Mouse (Mus musculus) spleen, embryonic (tissue): ENCODE results near the gene Twnk.

ENCODE experiments used
- CTCF ChIA-PET: fragments of 350-600 bp; sonication (Branson Sonifier 250); formaldehyde crosslinking; loops from one replicate; lab custom pipeline; 2022; lab: Charles Lee

Gene Twnk

DNA sequence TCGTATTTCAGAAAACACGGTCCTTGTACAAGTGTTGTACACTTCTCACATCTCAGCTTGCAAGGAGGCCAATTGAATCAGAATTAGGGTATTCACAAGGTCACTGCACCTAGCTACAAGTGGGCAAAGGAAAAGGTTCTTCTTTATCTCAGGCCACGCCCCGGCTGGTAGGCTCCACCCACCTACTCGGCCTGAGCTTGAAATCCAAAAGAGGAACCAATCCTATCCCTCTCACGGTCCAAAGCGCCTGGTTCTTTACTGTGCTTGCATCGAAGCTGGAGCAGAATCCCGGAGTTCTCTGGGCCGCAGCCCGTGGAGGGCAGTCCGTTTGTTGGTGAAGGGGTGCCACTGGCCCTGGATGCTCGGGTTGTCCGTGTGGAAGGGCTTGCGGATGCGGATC lies at the start of gene Twnk:
Gene Twnk, plus strand, starts transcription at position 220 of the 400 bp plus-strand sequence.
- CTCF ChIA-PET: interaction anchor here (0.6 to 1.2 kb wide), 5 partner anchors 26 to 74 kb away, joined by 3 read pairs; partner anchors contain the start of gene Kazald1

DNA sequence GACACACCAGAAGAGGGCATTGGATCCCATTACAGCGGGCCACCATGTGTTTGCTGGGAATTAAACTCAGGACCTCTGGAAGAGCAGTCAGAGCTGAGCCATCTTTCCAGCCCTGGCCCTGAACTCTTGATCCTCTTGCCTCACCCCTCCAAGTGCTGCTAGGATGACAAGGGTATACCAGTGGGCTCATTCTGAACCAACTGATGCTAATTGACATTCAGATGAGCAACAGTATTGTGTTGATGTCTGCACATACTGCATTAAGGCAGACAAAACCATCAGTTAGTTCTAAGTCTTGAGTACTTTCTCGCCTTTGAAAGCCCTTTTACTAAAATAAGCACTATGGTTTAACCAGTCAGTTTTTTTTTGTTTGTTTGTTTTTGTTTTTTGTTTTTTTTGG lies 45.8 kb upstream of the Twnk start:
- CTCF ChIA-PET: no interaction called here

DNA sequence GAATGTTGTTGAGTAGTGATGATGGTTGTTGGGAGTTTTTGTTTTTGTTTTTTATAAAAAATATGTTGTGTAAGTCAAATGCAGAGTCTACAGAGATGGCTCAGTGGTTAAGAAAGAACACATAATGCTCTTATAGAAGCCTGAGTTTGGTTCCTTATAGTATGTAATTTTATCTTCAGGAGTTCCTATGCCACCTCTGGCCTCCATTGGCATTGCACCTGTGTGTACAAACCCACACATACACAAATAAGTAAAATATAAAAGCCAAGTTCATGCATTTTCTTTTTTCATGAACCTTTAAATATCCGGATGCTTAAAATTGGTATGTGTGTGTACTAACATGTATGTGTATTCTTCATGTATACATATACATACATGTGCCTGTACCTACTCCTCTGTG lies 39.5 kb upstream of the Twnk start:
- CTCF ChIA-PET: no interaction called here

DNA sequence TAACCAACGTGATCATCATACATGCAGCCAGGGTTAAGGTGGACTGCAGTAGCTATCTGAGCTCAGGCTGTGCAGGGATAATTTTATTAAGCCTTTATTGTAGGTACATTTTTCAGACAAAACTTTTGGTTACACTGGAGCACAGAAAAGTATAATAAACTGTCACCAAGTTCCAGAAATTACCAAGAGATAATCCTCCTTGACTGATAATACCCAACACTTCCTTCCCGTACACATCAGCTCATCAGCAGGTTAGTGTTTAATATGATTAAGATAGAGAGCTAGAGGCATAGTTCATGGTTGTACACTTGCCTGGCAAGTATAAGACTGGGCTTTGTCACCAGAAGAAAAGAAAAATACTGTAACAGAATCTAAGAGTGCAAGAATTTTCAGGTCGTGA lies 37.1 kb upstream of the Twnk start:
- CTCF ChIA-PET: no interaction called here

DNA sequence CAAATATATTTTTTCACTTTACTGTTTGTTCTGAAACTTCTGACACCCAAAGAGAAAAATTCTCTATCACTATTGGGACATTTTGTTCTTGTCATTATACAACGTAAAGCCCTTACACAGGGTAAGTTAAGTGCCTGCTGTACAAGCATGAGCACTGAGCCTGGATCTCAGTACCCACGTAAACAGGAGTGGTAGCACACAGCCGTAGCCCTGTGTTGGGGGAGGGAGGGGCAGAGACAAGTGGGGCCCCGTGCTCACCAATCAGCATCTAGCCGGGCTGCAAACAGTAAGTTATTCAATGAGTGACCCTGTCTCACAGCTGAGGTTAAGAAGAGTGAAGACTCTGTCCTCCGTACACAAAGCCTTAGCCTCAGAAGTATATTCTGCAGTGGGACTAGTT lies 28.8 kb upstream of the Twnk start:
- CTCF ChIA-PET: no interaction called here

DNA sequence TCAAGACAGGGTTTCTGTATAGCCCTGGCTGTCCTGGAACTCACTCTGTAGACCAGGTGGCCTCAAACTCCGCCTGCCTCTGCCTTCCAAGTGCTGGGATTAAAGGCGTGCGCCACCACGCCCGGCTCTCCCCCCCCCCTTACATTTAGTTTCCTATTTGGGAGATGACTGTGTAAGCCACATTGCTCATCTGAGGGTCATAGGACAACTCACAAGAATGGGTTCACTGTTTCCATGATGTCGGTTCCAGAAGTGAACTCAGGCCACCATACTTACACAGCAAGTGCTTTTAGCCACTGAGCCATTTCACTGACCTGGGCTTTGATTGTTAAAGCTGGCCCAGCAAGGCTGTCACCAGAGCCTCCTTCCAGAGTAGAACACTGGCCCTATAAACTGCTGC lies 28.3 kb upstream of the Twnk start:
- CTCF ChIA-PET: interaction anchor here (0.5 kb wide), 1 partner anchor 133 kb away, joined by 3 read pairs; no protein-coding TSS in a partner anchor

DNA sequence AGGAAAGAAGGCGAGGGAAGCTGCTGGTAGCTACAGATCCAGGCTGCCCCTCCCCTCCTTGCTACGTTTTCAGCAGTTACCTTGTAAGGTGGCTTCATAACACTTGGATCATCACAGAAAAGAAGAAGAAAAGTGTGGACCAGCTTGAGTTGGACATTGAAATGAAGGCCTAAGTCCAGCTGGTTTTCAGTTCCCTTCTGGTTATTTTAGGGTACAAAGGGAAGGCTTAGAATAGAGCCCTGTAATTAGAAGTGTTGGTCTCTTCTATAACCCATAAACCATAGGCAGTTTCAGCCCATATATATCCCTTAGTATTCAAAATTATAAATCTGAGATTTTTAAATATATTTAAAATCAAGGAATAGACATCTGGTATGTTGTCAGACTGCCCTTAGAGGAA lies 24.7 kb upstream of the Twnk start:
- CTCF ChIA-PET: no interaction called here

DNA sequence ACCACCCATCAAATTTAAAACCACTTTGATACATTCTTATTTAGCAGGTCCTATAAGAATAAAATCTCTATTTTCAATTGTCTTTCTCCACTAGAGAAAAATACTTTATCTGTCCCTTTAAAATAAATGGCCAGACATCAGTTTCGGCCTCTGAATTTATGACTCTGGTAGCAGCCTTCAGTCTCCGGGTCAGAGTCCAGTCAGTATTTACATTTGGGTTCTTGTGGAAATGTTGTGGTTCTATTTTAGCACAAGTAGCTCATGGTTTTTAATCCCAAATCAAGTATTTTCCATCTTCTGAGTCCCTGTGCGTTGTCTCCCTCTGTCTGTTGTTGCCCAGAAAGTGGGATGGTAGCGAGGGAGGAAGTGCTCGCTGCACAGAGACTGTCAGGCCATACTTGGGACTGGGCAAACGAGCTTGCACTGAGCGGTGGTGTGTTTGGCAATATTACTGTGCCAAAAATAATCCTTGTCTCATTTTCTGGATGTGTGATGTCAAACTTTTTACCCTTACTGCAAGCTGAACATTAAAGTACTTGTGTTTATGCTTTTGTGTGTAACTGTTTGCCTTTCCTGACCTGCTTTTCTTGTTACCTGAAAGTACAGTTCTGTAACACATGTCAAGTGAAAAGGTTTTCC lies 22.9 kb upstream of the Twnk start:
- CTCF ChIA-PET: no interaction called here

DNA sequence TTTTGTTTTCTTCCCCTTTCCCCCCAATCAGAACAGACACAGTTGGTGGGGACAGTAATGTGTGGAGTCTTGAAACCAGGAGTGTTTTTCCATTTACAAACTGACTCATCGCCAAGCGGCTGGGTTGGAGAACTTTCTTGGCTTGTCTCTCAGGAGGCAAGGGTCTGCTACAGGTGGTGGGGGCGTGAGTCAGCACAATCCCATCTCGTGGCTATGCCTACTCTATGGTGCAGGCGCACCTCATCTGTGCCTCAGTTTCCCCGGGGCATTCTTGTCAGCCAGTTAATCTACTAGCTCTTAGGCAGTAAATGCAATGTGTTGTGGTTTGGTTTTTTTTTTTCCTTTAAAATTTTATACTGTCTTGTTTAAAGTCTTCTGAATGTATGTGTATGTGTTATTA lies 22.1 kb upstream of the Twnk start:
- CTCF ChIA-PET: interaction anchor here (0.6 kb wide), 1 partner anchor 727 kb away, joined by 6 read pairs; no protein-coding TSS in a partner anchor

DNA sequence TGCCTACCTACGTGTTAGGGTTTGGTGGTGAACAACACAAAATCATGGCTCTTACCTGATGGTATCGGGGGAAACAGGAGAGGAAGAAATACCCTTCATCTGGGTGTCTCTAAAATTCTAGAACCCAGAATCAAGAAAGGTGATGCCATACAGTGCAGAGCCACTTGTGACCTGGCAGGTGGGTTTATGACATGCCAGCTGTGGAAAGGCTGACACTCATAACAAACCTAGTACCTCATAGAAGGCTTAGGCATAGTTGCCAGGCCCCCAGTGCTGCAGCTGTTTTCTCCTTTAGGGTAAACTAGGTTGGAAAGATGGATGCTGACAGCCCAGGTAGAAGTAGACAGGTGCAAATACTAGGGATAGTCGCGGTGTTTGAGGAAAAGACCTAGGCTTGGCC lies 21.0 kb upstream of the Twnk start:
- CTCF ChIA-PET: no interaction called here

DNA sequence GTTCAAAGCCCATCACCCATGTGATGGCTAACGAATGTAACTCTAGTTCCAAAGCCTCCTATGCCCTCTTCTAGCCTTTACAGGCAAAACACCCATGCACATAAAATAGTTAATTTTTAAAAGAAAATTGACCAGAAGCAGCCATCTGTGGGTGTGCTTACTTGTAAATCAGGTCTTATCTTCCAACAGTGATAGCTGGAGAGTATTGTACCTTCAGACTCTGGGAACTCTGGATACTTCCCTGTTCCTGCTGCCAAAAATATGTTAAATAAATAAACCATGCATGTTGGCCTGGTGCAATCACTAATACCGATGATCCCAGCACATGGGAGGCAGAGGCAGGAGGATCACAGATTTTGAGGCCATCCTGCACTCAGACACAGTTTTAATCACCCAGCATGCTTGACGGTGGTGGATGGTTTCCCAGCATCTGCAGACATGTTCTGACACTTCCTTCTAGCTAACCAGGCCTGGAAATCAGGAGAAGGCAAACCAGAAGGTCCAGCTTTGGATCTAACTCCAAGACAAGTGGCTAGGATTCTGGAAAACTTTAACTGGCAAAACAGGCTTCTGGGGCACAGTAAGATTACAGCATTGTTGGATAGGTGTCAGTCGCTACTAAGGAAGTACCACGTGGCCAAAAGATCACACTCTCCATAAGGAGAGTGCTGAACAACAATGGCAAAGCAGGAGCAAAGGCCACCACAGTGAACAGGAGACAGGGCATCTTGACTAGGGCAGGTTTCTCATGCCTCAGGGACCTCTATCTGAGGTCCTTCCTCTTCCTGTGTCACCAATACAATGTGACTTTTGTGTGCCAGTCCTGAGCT lies 20.1 kb upstream of the Twnk start:
- CTCF ChIA-PET: no interaction called here

DNA sequence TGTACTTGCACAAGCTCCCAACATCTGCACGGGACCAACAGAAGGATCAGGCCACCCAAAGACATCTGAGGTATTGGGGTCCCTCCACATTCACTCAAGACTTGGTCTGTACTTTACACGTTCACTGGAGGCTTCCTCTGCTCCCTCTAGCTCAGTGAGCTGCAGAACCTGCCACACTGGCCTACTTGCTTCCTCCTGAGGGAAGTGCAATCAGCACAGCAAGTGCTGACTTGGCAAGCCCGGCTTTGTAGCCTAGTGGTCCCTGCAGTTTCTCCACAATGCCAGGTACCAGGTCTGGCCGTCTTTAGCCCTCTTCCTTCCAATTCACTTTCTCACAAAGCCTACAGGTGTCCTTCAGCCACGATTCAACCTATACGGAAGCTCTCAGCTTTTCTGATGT lies 18.5 kb upstream of the Twnk start:
- CTCF ChIA-PET: no interaction called here

DNA sequence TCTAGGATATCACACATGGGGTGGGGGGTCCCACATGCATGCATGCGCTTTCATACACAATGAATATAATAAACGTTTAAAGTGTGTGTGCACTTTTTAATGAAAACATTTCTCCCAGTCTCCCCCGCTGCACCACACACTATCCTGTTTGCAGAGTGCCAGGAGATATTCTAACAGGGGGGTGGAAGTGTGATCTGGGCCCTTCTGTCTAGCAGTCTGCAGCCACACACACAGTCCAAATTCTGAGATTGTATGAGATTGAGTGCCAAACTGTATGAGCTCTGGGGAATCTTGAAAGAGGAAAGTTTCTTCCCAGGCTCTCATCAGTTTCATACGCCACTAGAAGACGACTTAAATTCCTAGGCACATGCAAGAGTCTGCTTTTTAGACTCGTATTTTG lies 17.6 kb upstream of the Twnk start:
- CTCF ChIA-PET: no interaction called here

DNA sequence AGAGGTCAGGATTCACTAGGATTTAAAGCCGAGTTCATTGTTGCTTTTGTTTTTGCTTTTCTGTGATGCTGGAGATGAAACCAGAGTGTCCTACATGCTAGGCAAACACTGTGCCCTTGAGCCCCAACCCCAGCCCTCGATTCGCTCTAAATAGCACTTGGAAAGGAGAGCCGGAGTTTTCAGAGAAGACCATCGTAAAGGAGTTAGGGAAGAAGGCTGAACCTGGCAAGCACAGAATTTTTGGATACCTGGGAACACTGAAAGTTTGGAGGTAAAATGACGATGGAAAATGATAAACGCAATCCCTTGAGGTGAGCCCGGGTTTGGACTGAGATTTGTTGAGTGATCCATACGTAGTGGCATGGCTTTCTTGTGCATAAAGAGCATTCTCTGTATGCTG lies 17.1 kb upstream of the Twnk start:
- CTCF ChIA-PET: no interaction called here

DNA sequence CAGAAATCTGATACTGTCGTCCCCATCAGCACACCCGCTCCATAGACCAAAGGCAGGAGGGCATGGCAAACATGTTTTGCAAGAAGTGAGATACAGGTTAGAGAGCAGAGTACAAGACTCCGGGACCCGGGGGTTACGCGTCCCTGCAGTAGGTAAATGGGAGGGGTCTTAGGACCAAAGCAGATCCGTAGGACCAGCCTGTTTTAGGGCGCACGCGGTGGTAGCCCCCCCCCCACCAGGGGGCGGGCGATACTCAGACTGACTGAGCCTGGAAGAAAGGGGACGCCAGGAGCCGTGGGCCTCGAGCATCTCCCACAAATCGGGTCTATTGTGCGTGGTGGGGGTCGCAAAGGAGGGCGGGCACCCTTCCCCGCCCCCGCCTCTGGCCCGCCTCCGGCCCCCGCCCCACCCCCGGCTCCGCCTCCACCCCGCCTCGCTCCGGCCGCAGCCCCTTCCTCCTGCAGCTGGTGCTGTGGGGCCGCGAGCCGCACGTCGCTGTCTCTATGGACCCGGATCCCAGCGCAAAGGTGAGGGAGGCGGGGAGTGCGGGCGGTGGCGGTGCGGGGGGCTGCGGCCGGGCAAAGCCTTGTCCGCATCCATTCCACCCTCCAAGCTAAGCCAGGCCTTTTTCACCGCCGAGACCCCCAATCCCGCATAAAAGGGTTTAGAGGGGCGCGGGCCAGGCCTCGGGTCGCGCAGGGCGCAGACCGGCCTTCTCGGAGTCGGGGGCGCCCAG lies 16.5 kb upstream of the Twnk start, which contains the start of gene Sema4g:
Gene Sema4g, plus strand, starts transcription at position 271 of the 736 bp plus-strand sequence.
- CTCF ChIA-PET: no interaction called here

DNA sequence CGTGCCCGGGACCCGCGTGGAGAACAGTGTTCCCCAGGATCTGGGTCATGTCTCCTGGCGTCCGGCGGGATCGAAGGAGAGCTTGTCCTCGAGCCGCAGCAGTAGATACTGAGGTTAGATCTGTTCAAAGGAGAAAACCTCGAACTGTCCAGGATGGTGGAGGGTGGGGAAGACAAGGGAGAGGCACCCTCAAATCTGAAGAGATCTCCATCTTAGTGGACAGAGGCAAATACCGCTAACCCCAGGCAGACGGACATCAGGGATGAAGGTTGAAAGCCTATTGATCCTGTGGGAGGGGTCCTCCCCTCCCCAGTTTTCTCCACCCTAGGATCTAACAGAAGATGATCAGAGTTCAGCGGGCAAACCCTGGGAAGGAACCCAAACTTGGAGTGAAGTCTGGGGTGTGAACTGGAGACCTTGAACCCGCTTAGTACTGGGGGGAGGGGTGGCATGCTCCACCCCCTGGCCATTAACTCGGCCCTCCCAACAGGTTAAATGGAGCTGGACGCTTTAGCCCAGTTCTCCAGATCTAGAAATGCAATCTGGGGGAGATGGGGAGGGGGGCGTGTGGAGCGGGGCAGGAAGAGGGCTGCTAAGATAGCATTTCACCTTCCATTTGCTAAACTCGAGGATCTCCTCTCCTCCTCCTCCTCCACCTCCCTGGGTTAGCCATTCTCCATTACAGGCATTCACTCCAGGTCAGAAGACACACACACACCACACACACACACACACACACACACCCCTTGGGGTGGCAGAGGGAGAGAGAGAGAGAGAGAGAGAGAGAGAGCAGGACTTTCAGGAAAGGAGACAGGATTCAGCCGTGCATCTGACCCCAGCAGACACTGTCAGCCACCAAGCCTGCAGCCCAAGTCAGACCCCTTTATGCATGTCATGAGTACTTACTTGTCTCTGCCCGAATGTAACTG lies 15.6 kb upstream of the Twnk start:
- CTCF ChIA-PET: no interaction called here

DNA sequence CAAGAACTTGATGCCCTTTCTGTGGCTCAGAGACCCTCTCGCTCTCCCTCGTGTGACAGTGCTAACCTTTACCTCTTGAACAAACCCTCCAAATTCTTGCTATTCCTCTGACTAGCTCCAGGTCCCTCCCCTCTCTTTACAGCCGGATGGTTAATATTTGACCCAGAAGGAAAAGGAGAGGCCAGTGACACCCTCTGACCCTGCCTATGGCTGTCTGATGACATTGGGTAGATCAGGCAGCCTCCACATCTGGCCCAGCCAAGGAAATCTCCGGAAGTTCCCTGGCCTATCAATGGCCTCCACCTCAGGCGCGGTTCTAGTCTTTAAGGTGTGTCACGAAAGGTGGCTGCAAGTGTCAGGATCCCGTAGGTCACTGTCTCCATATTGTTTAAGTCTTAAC lies 14.4 kb upstream of the Twnk start:
- CTCF ChIA-PET: no interaction called here

DNA sequence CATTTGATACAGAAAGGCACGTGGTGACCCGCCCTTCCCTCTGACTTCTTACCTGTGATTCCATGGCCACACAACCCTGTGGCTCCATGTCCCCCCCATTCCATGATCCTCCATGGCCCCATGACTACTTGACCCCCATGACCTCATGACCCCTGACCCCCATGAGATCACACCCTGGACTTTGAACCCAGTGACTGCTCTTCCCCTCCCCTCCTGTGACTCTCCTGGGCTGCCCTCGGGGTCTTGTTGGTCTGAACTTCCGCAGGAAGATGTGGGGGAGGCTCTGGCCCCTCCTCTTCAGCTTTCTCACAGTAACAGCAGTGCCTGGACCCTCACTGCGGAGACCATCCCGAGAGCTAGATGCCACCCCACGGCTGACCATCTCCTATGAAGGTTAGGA lies 13.2 kb upstream of the Twnk start:
- CTCF ChIA-PET: no interaction called here

DNA sequence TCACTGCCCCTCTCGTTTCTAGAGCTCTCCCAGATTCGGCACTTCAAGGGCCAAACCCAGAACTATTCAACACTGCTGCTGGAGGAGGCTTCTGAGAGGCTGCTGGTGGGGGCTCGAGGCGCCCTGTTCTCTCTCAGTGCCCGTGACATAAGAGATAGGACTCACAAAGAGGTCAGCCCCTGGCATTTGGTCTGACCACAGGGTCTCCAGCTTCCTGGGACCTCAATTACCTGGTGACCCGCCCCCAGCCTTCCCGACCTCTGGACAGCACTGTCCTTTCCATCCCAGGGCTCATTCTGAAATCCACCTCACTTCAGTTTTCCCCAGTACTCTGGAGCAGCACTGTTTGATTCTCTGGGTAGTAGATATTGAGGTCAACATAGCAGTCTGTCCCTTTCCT lies 12.8 kb upstream of the Twnk start:
- CTCF ChIA-PET: no interaction called here

DNA sequence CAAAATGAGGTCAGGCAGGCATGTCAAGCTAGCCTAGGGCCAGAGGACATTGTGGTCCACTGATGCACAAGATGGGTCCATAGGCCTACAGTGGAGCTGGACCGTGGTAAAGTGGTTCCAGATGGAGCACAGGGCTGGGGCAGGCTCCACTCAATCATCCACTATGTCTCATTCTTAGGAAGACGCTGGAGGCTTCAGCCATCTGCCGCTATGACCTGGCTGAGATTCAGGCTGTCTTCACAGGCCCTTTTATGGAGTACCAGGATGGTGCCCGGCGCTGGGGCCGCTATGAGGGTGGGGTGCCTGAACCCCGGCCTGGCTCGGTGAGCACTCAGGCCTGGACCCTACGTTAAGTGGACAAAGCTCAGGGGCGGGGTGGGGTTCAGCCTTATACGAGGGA lies 7.7 kb upstream of the Twnk start:
- CTCF ChIA-PET: no interaction called here

DNA sequence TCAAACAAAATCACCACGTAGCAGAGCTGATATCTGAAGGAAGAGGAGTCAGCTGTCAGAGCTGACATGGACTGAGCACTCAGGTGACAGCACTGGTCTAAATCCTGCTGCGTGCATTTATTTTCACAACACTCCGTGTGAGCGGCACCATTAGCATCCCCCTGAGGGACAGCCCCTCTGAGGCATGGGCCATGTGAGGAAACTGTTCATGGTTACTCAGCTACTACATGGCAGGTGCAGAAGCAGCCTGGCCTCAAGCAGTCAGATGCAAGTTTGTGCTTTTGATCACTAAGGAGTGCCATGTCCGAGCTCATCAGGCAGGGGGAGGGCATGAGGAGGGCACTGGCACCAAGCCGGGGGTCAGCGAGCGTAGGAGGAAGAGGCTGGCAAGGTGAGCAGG lies 5.8 kb upstream of the Twnk start:
- CTCF ChIA-PET: no interaction called here
